Mouse (Mus musculus) layer of hippocampus, adult 2 months (tissue): ENCODE measurements around the gene Fntb. TPM values are rescaled to one million over a fixed set of nuclear protein-coding genes. Genes with fewer than 3 reads are reported as not detected.

Experiments used
- DNase-seq, 2 experiments: peaks; one replicate each; pipeline ENCODE4 v3.0.0; 2022; ENCODE audit warnings: low spot score in 2 of 2
- H3K27ac ChIP-seq: fragments of 200-600 bp; 2 replicates; pipeline ENCODE4 v1.8.1; 2022
- H3K4me3 ChIP-seq: fragments of 200-600 bp; 2 replicates; pipeline ENCODE4 v1.8.1; 2022; ENCODE audit warnings: mild to moderate bottlenecking
- CTCF ChIP-seq: fragments of 200-600 bp; conservative IDR thresholded peaks from 2 replicates; pipeline ENCODE4 v1.8.1; 2022; ENCODE audit warnings: antibody characterized with exemption, mild to moderate bottlenecking, moderate library complexity
- total RNA-seq, 2 experiments: library from RNA; stranded (reverse); gene quantifications; 2 replicates each; pipeline ENCODE4 v1.2.3; 2021

The Fntb gene
- total RNA-seq, 2 experiments from 2014 or later = 24.8 to 26.2 TPM

DNA sequence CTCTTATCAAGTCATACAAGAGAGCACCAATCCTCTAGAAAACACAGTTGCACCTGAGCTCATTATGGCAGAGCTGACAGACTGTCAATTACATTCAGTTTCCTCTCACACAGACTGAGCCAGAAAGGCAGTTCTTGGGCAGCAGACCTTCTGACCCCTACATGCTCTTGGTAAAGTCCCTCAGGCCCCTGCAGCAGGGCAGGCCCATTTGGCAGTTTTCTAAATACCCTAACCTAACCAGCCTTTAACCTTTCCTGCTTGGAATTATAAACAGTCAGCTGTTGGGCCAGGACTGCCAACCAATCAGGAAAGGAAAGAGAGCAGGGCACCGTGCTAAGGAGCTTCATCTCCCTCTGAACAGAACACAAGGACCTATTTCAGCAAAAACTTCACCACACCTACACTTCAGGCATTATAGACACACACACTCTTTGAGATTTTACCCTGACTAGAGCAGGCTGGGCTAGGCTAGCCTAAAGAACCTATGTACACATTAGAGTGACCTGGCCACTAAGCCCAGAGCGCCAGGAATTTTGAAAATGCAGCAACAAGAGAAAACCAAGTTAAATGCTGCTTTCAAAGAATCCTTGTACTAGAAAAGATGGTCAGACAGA lies 188.5 kb downstream of the Fntb start:
- Histone ChIP-seq H3K4me3 (no peak overlapping the region), H3K27ac (peak overlapping the region; percentile 75)
- no peak for TF ChIP-seq CTCF
- no peak for DNase-seq

DNA sequence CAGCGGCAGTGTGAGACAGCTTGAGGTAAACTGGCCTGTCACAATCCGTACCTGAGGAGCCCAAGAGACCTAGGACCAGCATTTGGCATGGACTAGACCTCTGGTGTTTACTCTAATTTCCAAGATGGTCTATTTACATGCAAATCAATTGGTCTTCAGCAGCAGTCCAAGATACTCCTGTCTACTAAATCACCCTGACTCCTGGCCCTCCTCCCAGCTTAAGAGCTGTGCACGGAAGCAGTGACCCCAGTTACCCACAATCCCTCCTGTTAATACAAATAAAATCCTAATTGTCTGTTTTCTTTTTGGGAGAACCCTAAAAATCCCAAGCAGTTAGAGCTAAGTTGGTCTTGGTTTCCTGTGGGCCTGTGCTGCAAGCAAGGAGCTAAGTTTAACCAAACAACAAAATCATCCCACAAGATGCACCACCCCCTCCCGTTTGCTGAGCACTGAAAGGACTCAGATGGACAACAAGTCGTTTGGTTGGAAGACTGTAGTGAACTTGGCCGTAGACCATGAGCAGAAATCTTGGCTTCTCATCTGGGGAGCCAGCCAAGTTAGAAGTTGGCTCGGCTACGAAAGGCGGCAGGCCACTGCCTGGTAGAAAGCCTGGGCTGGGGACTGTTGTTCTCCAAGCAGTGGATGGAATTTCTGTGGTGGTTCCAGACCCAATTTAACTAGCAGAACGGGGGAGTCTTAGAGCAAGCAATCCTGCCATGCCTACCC lies 189.5 kb downstream of the Fntb start:
- peak; percentile 62 to 81 for DNase-seq
- Histone ChIP-seq H3K27ac (peak overlapping the region; percentile 75), H3K4me3 (no peak overlapping the region; the same call in 1 of the 2 replicates)
- no peak for TF ChIP-seq CTCF

DNA sequence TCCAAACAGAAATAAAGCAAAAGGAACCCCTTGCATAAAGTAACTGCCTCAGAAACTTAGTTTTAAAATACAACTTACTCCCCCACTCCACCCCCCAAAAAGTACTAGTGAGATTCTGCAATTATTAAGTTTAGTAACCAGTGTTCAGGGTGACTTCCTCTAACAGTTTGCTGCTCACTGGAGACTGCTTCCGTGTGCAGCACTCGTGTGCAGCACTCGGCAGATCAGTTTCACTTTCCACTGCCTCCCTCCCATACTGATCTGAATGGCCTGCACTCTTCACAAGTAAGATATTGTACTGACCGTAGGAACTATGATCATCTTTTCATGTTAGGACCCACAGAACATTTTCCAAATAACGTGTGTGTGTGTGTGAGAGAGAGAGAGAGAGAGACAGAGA lies 192.3 kb downstream of the Fntb start:
- TF ChIP-seq CTCF = no peak
- peak overlapping the region; percentile 75; the same call in 1 of the 2 replicates for H3K27ac ChIP-seq
- no peak overlapping the region for H3K4me3 ChIP-seq
- DNase-seq = no peak

DNA sequence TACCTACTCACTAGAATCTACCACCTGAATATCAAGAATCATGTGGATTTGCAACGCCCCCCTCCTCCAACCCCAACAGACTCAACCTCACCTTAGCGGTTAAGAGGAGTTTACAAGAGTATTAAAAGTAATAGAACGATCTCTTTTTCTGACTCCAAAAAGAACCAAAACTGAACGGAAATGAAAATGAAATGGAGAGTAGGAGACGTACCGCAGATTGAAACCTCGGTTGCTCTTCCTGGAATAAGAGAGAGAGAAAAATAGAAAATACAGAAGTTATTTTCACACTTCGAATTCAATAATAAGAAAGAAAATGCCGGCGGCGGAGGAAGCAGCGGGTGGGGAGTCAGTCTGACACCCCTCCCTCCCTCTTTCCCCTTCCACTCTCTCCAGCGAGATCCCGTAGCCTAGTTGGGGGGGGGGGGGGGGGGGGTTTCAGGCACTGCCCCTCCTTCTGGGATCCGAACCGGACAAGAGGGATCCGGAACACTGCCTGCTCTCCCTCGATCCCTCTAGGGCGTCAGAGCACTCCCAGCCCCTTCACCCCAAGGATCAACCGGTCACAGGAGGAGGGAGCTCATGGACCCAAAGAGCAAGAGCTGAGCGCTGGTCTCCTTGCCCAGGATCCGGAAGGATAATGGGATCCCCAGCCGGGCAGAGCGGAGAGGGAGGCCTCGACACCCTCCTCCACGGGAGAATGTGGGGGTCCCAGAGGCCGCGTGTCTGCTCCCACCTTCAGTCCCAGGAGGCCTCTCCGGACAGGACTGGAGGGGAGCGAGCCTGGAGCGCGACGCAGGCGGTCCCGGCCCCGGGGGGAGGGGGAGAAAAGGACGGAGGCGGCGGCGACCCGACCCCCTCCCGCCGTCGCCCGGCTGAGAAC lies 195.9 kb downstream of the Fntb start:
- peak in 1 of 2 experiments; percentile 28 for DNase-seq
- peak overlapping the region; percentile 84 for H3K27ac ChIP-seq
- TF ChIP-seq CTCF = no peak
- peak overlapping the region; percentile 98 for H3K4me3 ChIP-seq

DNA sequence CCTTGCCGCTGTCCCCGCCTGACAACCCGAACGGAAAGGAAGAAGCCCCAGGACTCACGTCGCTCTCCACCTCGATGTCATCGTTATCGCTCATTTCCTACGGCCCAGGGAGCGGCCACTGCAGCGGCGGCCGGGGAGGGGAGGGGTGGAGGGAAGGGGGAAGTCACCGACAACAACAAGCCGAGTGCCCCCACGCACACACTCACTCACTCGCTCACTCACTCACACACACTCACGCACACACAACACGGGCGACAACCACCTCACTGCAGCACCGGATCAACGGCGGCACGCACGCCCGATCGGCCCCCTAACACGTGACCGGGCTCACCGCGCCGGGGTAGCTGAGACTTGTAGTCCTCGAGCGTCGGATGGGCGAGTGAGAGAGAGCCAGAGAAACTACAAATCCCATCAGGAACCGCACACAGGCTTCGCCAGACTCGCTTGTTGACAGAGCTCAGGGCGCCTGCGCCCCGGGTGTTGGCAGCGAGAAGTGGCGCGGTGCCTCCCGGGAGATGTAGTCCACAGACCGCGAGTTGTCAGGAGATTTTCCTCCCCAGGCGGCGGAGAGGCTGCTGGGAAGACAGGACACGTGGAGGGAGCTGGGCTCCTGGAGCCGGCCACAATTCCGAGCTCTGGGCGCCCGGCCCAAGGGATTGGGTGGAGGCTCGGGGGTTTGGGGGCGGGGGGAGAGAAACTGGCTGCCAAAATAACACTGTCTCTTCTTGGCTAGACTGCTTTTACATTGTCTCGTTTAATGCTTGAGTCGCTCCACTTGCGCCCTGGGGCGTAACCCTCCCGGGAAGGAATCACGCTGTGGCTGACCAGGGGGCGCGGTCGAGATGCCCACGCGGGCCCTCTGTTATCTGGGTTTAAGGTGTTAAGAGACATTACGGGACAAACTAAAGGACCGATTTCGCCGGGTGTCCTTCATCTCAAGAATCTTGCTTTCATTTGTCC lies 196.8 kb downstream of the Fntb start, which contains the start of gene Max:
Gene Max (minus strand): TSS at position 270 of the 960 bp plus-strand sequence.
- Histone ChIP-seq H3K27ac (peak within 1 kb of the TSS; percentile 85), H3K4me3 (peak within 1 kb of the TSS; percentile 98)
- TF ChIP-seq CTCF = peak; percentile 50
- peak; percentile 99 to 100 for DNase-seq

DNA sequence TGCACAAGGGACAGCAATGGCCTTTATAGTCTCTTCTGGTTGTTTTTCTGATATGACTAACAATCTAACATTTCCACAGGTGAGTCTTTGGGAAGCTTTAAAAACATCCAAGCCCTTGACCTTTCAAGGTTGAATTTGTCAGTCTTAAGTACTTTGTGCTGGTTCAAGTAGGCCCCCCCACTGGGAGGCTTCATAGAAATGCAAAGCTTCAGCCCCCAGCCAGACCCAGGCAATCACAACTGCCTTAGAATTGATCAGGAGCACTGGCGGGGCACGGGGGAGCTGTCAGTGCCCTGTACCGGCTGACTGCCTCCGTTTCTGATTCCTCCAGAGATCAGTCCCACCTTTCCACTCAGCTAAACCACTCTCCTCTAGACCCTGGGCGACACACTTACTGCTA lies 199.7 kb downstream of the Fntb start:
- H3K4me3 ChIP-seq = no peak overlapping the region
- no peak overlapping the region for H3K27ac ChIP-seq
- TF ChIP-seq CTCF = no peak
- no peak for DNase-seq

DNA sequence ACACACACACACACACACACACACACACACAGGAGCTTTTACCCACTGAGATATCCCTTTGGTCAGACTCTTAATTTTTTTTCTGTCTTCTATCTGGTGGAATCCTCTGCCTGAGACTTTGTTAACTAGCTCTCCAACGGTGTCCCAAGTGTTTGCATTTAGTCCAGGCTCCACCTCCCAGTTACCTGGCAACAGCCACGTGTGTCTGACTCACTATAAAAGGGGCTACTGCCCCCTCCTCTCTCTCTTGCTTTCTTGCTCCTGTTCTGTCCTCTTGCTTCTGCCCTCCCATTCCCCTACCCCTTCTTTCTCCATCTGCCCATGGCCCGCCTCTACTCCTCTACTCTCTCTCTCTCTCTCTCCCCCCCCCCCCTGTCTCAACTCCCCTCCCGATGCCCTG lies 200.5 kb downstream of the Fntb start:
- TF ChIP-seq CTCF = no peak
- Histone ChIP-seq H3K4me3 (no peak overlapping the region), H3K27ac (no peak overlapping the region)
- no peak for DNase-seq

Other genes with a start within 250 kb of the Fntb start
- 10 to 100 TPM; 22.9 to 24.4 TPM for gene Plekhg3, start 234.7 kb upstream of the Fntb start, total RNA-seq
- gene Sptb, start 55.0 kb upstream of the Fntb start, total RNA-seq = 100 to 1,000 TPM; 134 TPM
- 10 to 100 TPM; 36.5 to 37.3 TPM for gene Churc1, start 51 bp upstream of the Fntb start, total RNA-seq
- gene Gpx2, start 30.0 kb downstream of the Fntb start, total RNA-seq = under 1 TPM in 1 of 2 experiments, not detected in 1; 0.88 TPM
- 100 to 1,000 TPM; 189 to 195 TPM for gene Rab15, start 57.3 kb downstream of the Fntb start, total RNA-seq
- 10 to 100 TPM; 69.6 to 78.7 TPM for gene Max, start 196.6 kb downstream of the Fntb start, total RNA-seq